Mouse (Mus musculus): Measurements from ENCODE around the gene Il3ra.

The Il3ra gene

GRCm38 (mm10) chr14:14345948-14346812 lies at the start of gene Il3ra:
Il3ra (plus strand) TSS chr14:14346275.
- peak; percentile 36 to 75 for DNase-seq (ENCODE audit: low spot score in 2 of 2)

GRCm38 (mm10) chr14:14308938-14309337 lies 37.1 kb upstream of the Il3ra start:
- peak in 1 of 2 experiments; percentile 30 for DNase-seq (ENCODE audit: low spot score in 2 of 2)

GRCm38 (mm10) chr14:14309416-14309815 lies 36.7 kb upstream of the Il3ra start:
- DNase-seq (ENCODE audit: low spot score in 2 of 2), result no peak

GRCm38 (mm10) chr14:14322528-14322927 lies 23.5 kb upstream of the Il3ra start, which contains the start of gene Olfr31:
Olfr31 (plus strand) TSS chr14:14322828.
- DNase-seq (ENCODE audit: low spot score in 2 of 2), result no peak

GRCm38 (mm10) chr14:14345113-14345871 lies 783 bp upstream of the Il3ra start:
- peak; percentile 76 to 90 for DNase-seq (ENCODE audit: low spot score in 2 of 2)

GRCm38 (mm10) chr14:14346813-14347100 lies 682 bp downstream of the Il3ra start:
- DNase-seq (ENCODE audit: low spot score in 2 of 2), result no peak

GRCm38 (mm10) chr14:14347151-14347835 lies 1.2 kb downstream of the Il3ra start:
- DNase-seq (ENCODE audit: low spot score in 2 of 2), result peak in 1 of 2 experiments; percentile 22

- no peak for DNase-seq (ENCODE audit: low spot score in 2 of 2)
These were observed 2.0 kb downstream of the Il3ra start for GRCm38 (mm10) chr14:14347836-14348621.

GRCm38 (mm10) chr14:14348674-14349401 lies 2.8 kb downstream of the Il3ra start:
- no peak for DNase-seq (ENCODE audit: low spot score in 2 of 2)

GRCm38 (mm10) chr14:14349485-14350262 lies 3.6 kb downstream of the Il3ra start:
- no peak for DNase-seq (ENCODE audit: low spot score in 2 of 2)

GRCm38 (mm10) chr14:14350263-14351147 lies 4.4 kb downstream of the Il3ra start:
- no peak for DNase-seq (ENCODE audit: low spot score in 2 of 2)

- no peak for DNase-seq (ENCODE audit: low spot score in 2 of 2)
These were observed 5.0 kb downstream of the Il3ra start for GRCm38 (mm10) chr14:14351148-14351455.

GRCm38 (mm10) chr14:14351721-14352590 lies 5.9 kb downstream of the Il3ra start:
- no peak for DNase-seq (ENCODE audit: low spot score in 2 of 2)

- DNase-seq (ENCODE audit: low spot score in 2 of 2), result no peak
These were observed 6.5 kb downstream of the Il3ra start for GRCm38 (mm10) chr14:14352606-14353005.

- DNase-seq (ENCODE audit: low spot score in 2 of 2), result no peak
These were observed 7.1 kb downstream of the Il3ra start for GRCm38 (mm10) chr14:14353081-14353732.

GRCm38 (mm10) chr14:14353740-14354510 lies 7.8 kb downstream of the Il3ra start:
- DNase-seq (ENCODE audit: low spot score in 2 of 2), result no peak
